Mouse (Mus musculus): ENCODE results near the gene Pdcd2l. TPM values are rescaled to one million over a fixed set of nuclear protein-coding genes. Genes with fewer than 3 reads are reported as not detected.

Pdcd2l gene
- polyA plus RNA-seq, 1 experiment: 20.2 TPM

GRCm38 (mm10) chr7:34169454-34169853, 27.0 kb downstream of the Pdcd2l start, which contains the start of gene Uba2:
Gene Uba2, minus strand, starts transcription at chr7:34169599.
- TF ChIP-seq POLR2A (IDR thresholded peaks at IDR 0.05; ENCODE audit: low read depth, low read length) (no peak), CTCF (IDR thresholded peaks at IDR 0.05; ENCODE audit: extremely low read depth, insufficient read depth, insufficient read length, insufficient replicate concordance) (no peak)
- peak within 1 kb of the TSS; percentile 98 for H3K4me3 ChIP-seq (ENCODE audit: extremely low read depth, insufficient read depth, insufficient read length)
- no peak for DNase-seq (ENCODE audit: low read depth in 1 of 2, low spot score in 2 of 2)
- WGBS: 88% methylated on average over 3 of the region's 3 CpGs
- peak within 1 kb of the TSS; percentile 81; the same call in 1 of the 2 replicates for H3K27ac ChIP-seq (ENCODE audit: insufficient read depth, low read length)
- H3K27me3 ChIP-seq (ENCODE audit: control insufficient read depth, insufficient read depth, low read length): no peaks in the 10 kb centered on the region
- H3K36me3 ChIP-seq (ENCODE audit: control insufficient read depth, insufficient read depth, low read length): 0 out of 2 replicates have a peak, but pooled peaks cover 1% of the 10 kb centered on the region
- H3K4me1 ChIP-seq (ENCODE audit: control insufficient read depth, insufficient read depth, insufficient read length): no peaks in the 10 kb centered on the region; the same call in none of the 2 replicates

DNA sequence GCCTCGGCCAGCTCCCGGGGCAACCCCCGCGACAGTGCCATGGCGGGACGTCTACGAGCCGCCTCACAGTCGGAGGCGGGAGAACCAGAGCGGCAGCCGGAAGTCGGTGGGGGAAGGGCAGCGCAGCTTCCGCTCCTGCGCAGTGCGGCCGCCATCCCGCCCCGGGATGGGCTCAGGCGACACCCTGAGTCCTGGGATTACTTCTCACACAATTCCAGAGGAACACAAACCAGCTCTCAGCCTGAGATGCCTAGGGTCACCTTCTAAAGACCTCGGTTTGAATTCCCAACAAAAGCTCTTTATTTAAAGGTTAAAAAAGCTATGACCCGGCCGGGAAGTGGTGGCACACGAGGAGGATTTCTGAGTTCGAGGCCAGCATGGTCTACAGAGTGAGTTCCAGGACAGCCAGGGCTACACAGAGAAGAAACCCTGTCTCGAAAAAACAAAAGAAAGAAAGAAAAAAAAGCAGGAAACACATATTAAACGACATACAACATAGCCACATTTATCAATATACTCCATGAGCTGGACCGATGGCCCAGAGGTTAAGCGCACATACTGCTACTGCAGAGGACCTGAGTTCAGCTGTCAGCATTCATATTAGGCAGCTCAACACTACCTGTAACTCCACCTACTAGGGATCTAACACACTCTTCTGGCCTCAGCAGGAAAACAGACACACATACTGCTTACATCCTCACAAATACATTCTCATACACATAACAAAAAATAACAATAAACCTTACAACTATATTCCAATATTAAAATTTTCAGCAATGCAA, 27.8 kb downstream of the Pdcd2l start:
- Histone ChIP-seq H3K27me3 (ENCODE audit: control insufficient read depth, insufficient read depth, low read length) (no peaks in the 10 kb centered on the region), H3K4me3 (ENCODE audit: extremely low read depth, insufficient read depth, insufficient read length) (peak overlapping the region; percentile 98), H3K36me3 (ENCODE audit: control insufficient read depth, insufficient read depth, low read length) (peaks cover 3% of the 10 kb centered on the region; the same call in 1 of the 2 replicates), H3K27ac (ENCODE audit: insufficient read depth, low read length) (peak overlapping the region; percentile 81), H3K4me1 (ENCODE audit: control insufficient read depth, insufficient read depth, insufficient read length) (no peaks in the 10 kb centered on the region; the same call in none of the 2 replicates)
- TF ChIP-seq CTCF (IDR thresholded peaks at IDR 0.05; ENCODE audit: extremely low read depth, insufficient read depth, insufficient read length, insufficient replicate concordance) (no peak), POLR2A (IDR thresholded peaks at IDR 0.05; ENCODE audit: low read depth, low read length) (peak; percentile 73)
- peak; percentile 54 to 85 for DNase-seq (ENCODE audit: low read depth in 1 of 2, low spot score in 2 of 2)
- 12% methylated on average over 29 of the region's 30 CpGs for WGBS

- Histone ChIP-seq H3K4me3 (ENCODE audit: extremely low read depth, insufficient read depth, insufficient read length) (peak overlapping the region; percentile 98), H3K36me3 (ENCODE audit: control insufficient read depth, insufficient read depth, low read length) (peaks cover 6% of the 10 kb centered on the region), H3K27me3 (ENCODE audit: control insufficient read depth, insufficient read depth, low read length) (no peaks in the 10 kb centered on the region), H3K4me1 (ENCODE audit: control insufficient read depth, insufficient read depth, insufficient read length) (no peaks in the 10 kb centered on the region; the same call in none of the 2 replicates), H3K27ac (ENCODE audit: insufficient read depth, low read length) (peak overlapping the region; percentile 81)
- TF ChIP-seq CTCF (IDR thresholded peaks at IDR 0.05; ENCODE audit: extremely low read depth, insufficient read depth, insufficient read length, insufficient replicate concordance) (no peak), POLR2A (IDR thresholded peaks at IDR 0.05; ENCODE audit: low read depth, low read length) (no peak)
- WGBS: under 1% methylated on average over 52 of the region's 54 CpGs
- no peak for DNase-seq (ENCODE audit: low read depth in 1 of 2, low spot score in 2 of 2)
Observed at GRCm38 (mm10) chr7:34167766-34168469, 28.5 kb downstream of the Pdcd2l start.

GRCm38 (mm10) chr7:34166850-34167249, 29.6 kb downstream of the Pdcd2l start:
- TF ChIP-seq POLR2A (IDR thresholded peaks at IDR 0.05; ENCODE audit: low read depth, low read length): no peak
- no peak for TF ChIP-seq CTCF (IDR thresholded peaks at IDR 0.05; ENCODE audit: extremely low read depth, insufficient read depth, insufficient read length, insufficient replicate concordance)
- Histone ChIP-seq H3K27me3 (ENCODE audit: control insufficient read depth, insufficient read depth, low read length) (no peaks in the 10 kb centered on the region), H3K4me1 (ENCODE audit: control insufficient read depth, insufficient read depth, insufficient read length) (no peaks in the 10 kb centered on the region; the same call in none of the 2 replicates), H3K4me3 (ENCODE audit: extremely low read depth, insufficient read depth, insufficient read length) (no peak overlapping the region), H3K27ac (ENCODE audit: insufficient read depth, low read length) (no peak overlapping the region), H3K36me3 (ENCODE audit: control insufficient read depth, insufficient read depth, low read length) (peaks cover 15% of the 10 kb centered on the region)
- peak in 1 of 2 experiments; percentile 23 for DNase-seq (ENCODE audit: low read depth in 1 of 2, low spot score in 2 of 2)
- 63% methylated on average over 4 of the region's 4 CpGs for WGBS

DNA sequence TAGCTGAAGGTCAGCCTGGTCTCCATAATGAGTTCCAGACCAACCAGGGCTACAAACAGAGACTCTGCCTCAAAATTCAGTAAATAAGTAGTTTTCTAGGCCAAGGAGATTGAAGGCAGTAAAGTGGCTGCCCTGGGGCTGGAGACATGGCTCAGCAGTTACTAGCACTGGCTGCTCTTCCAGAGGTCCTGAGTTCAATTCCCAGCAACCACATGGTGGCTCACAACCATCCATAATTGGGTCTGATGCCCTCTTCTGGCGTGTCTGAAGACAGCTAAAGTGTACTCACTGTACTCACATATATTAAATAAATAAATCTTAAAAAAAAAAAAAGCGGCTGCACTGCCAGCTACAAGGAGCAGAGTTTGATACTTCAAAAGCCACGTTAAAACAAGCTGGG, 30.5 kb downstream of the Pdcd2l start:
- Histone ChIP-seq H3K27ac (ENCODE audit: insufficient read depth, low read length) (no peak overlapping the region), H3K36me3 (ENCODE audit: control insufficient read depth, insufficient read depth, low read length) (peaks cover 22% of the 10 kb centered on the region), H3K4me3 (ENCODE audit: extremely low read depth, insufficient read depth, insufficient read length) (no peak overlapping the region), H3K4me1 (ENCODE audit: control insufficient read depth, insufficient read depth, insufficient read length) (no peaks in the 10 kb centered on the region; the same call in none of the 2 replicates), H3K27me3 (ENCODE audit: control insufficient read depth, insufficient read depth, low read length) (no peaks in the 10 kb centered on the region)
- WGBS: 84% methylated on average over 3 of the region's 3 CpGs
- no peak for TF ChIP-seq CTCF (IDR thresholded peaks at IDR 0.05; ENCODE audit: extremely low read depth, insufficient read depth, insufficient read length, insufficient replicate concordance)
- no peak for TF ChIP-seq POLR2A (IDR thresholded peaks at IDR 0.05; ENCODE audit: low read depth, low read length)
- DNase-seq (ENCODE audit: low read depth in 1 of 2, low spot score in 2 of 2): no peak

- no peak overlapping the region for H3K27ac ChIP-seq (ENCODE audit: insufficient read depth, low read length)
- H3K4me1 ChIP-seq (ENCODE audit: control insufficient read depth, insufficient read depth, insufficient read length): no peaks in the 10 kb centered on the region; the same call in none of the 2 replicates
- no peak overlapping the region for H3K4me3 ChIP-seq (ENCODE audit: extremely low read depth, insufficient read depth, insufficient read length)
- peaks cover 31% of the 10 kb centered on the region for H3K36me3 ChIP-seq (ENCODE audit: control insufficient read depth, insufficient read depth, low read length)
- 96% methylated on average over 7 of the region's 7 CpGs for WGBS
- DNase-seq (ENCODE audit: low read depth in 1 of 2, low spot score in 2 of 2): no peak
- no peaks in the 10 kb centered on the region for H3K27me3 ChIP-seq (ENCODE audit: control insufficient read depth, insufficient read depth, low read length)
- no peak for TF ChIP-seq CTCF (IDR thresholded peaks at IDR 0.05; ENCODE audit: extremely low read depth, insufficient read depth, insufficient read length, insufficient replicate concordance)
- TF ChIP-seq POLR2A (IDR thresholded peaks at IDR 0.05; ENCODE audit: low read depth, low read length): no peak
Observed at GRCm38 (mm10) chr7:34164671-34165070, 31.8 kb downstream of the Pdcd2l start.

All from spleen, adult 2 months (tissue).